Mouse (Mus musculus) cortical plate, adult 2 months (tissue): ENCODE results near the gene Ddx41. TPM values are rescaled to one million over a fixed set of nuclear protein-coding genes. Genes with fewer than 3 reads are reported as not detected.
A peak's percentile ranks its signal among the peaks of the same experiment; 100 is the strongest.
"Not testable (repeated sequence)": the region's sequence is repeated elsewhere in the genome, so short reads cannot be mapped to it uniquely, and the experiment has no call there.

Source experiments
- H3K27ac ChIP-seq: fragments of 200-500 bp; 2 replicates; pipeline ENCODE4 v1.5.1; 2012; ENCODE audit warnings: low read length, control low read depth, inconsistent platforms; ENCODE audit not compliant: insufficient read depth
- H3K4me1 ChIP-seq: fragments of 200-500 bp; 2 replicates; pipeline ENCODE4 v1.6.1; 2011; ENCODE audit warnings: low read length; ENCODE audit not compliant: control insufficient read depth, insufficient read depth
- H3K4me3 ChIP-seq: fragments of 200-500 bp; 2 replicates; pipeline ENCODE4 v1.5.1; 2011; ENCODE audit warnings: mild to moderate bottlenecking, low read length, control low read depth; ENCODE audit not compliant: insufficient read depth
- CTCF ChIP-seq: fragments of 200-500 bp; IDR thresholded peaks from 2 replicates; pipeline ENCODE4 v1.5.1; 2011; ENCODE audit warnings: mild to moderate bottlenecking, control low read depth, low read length; ENCODE audit not compliant: insufficient read depth; ENCODE audit errors: extremely low read depth
- POLR2A ChIP-seq: fragments of 200-500 bp; IDR thresholded peaks from 2 replicates; pipeline ENCODE4 v1.6.1; 2011; ENCODE audit warnings: mild to moderate bottlenecking, low read length, control low read depth; ENCODE audit not compliant: insufficient read depth; ENCODE audit errors: extremely low read depth
- polyA plus RNA-seq: library from polyadenylated mRNA; depleted of rRNA; stranded (reverse); fragments of >200 nt; gene quantifications from 2 replicates; pipeline ENCODE4 v1.2.3, GENCODE M21; 2012

Ddx41 gene
- polyA plus RNA-seq, 1 experiment, result 81.1 TPM

- H3K4me1 ChIP-seq, result peaks cover 5% of the 10 kb centered on the region
- H3K4me3 ChIP-seq, result peak overlapping the region; percentile 88
- TF ChIP-seq CTCF, result no peak
- no peak for TF ChIP-seq POLR2A
- no peak overlapping the region for H3K27ac ChIP-seq
Observed at GRCm38 (mm10) chr13:55569726-55570285, 33.3 kb upstream of the Ddx41 start.

DNA sequence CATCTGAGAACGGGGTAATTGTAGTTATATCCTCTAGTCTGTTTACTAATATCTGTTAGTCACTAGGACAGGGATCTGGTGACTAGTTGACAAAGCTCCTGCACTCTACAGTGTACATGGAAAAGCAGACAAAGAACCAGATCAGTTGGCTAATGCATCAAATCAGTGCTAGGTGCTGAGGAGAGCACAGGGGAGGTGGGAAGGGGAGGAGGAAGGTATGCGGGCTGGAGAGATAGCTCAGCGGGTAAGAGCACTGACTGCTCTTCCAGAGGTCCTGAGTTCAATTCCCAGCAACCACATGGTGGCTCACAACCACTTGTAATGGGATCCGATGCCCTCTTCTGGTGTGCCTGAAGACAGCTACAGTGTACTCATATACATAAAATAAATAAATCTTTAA, 32.1 kb upstream of the Ddx41 start:
- H3K4me1 ChIP-seq, H3K4me3 ChIP-seq, H3K27ac ChIP-seq: not testable (repeated sequence)

GRCm38 (mm10) chr13:55567949-55568348, 31.5 kb upstream of the Ddx41 start:
- TF ChIP-seq CTCF, result no peak
- TF ChIP-seq POLR2A, result no peak
- Histone ChIP-seq H3K4me3 (no peak overlapping the region; the same call in 1 of the 2 replicates), H3K4me1 (peaks cover 5% of the 10 kb centered on the region), H3K27ac (no peak overlapping the region)

- TF ChIP-seq POLR2A (no peak), CTCF (no peak)
- Histone ChIP-seq H3K4me1 (peaks cover 5% of the 10 kb centered on the region), H3K27ac (no peak overlapping the region), H3K4me3 (no peak overlapping the region)
Observed at GRCm38 (mm10) chr13:55567001-55567400, 30.5 kb upstream of the Ddx41 start.

- no peak overlapping the region for H3K4me3 ChIP-seq
- H3K4me1 ChIP-seq, result peaks cover 2% of the 10 kb centered on the region; the same call in 1 of the 2 replicates
- TF ChIP-seq CTCF (no peak), POLR2A (no peak)
- no peak overlapping the region for H3K27ac ChIP-seq
Observed at GRCm38 (mm10) chr13:55563266-55563879, 26.9 kb upstream of the Ddx41 start.

GRCm38 (mm10) chr13:55557499-55557898, 21.0 kb upstream of the Ddx41 start:
- H3K4me3 ChIP-seq, result no peak overlapping the region

DNA sequence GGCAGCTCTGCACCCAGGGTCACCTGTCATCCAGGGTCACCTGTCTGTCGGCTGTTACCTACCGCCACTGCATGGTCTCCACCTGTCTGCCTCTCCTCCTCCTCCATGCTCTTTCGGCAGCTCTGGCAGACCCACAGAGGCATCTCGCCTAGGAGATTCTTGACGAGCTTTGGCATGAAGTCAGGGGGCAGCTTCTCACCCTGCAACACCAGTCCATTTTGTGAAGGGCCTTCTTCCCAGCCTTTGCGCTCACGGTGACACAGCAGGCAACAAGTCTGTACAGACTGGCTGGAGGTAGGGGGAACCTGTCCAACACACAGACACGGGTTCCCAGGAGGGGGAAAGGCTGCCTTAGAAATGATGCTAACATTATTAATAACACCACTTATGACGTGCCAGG, 19.5 kb upstream of the Ddx41 start:
- no peak overlapping the region for H3K27ac ChIP-seq
- TF ChIP-seq POLR2A, result no peak
- TF ChIP-seq CTCF, result no peak
- H3K4me3 ChIP-seq, result no peak overlapping the region
- H3K4me1 ChIP-seq, result no peaks in the 10 kb centered on the region

More at GRCm38 (mm10) chr13:55557499-55557898, 21.0 kb upstream of the Ddx41 start:
- no peak overlapping the region for H3K27ac ChIP-seq
- no peaks in the 10 kb centered on the region for H3K4me1 ChIP-seq
- TF ChIP-seq POLR2A, result no peak
- no peak for TF ChIP-seq CTCF

DNA sequence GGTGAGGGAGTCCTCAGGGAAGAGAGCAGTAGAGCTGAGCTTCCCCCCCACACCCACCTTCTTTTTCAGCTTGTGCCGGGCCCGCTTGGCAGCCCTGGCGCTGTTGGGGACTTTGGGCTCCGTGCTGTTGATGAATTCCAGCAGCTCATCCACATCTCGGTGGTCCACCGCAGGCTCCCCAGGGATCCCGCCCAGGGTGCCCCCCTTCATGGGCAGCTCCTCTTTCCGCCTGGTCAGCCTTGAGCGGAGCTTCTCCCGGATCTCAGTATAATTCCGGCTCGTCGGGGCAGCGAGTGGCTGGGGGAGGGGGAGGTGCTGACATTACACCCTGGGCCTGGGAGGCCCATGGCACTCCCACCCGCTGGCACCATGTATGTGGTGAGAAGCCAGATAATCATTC, 12.6 kb upstream of the Ddx41 start:
- Histone ChIP-seq H3K4me1 (peaks cover 4% of the 10 kb centered on the region), H3K4me3 (no peak overlapping the region), H3K27ac (no peak overlapping the region)
- TF ChIP-seq POLR2A (no peak), CTCF (no peak)

- no peak for TF ChIP-seq CTCF
- no peak for TF ChIP-seq POLR2A
- Histone ChIP-seq H3K4me1 (peaks cover 4% of the 10 kb centered on the region), H3K4me3 (no peak overlapping the region), H3K27ac (no peak overlapping the region)
Observed at GRCm38 (mm10) chr13:55548426-55548825, 12.0 kb upstream of the Ddx41 start.

- H3K27ac ChIP-seq, result no peak overlapping the region
- TF ChIP-seq CTCF (no peak), POLR2A (no peak)
- H3K4me1 ChIP-seq, result peaks cover 4% of the 10 kb centered on the region
- no peak overlapping the region for H3K4me3 ChIP-seq
Observed at GRCm38 (mm10) chr13:55547916-55548315, 11.5 kb upstream of the Ddx41 start.

DNA sequence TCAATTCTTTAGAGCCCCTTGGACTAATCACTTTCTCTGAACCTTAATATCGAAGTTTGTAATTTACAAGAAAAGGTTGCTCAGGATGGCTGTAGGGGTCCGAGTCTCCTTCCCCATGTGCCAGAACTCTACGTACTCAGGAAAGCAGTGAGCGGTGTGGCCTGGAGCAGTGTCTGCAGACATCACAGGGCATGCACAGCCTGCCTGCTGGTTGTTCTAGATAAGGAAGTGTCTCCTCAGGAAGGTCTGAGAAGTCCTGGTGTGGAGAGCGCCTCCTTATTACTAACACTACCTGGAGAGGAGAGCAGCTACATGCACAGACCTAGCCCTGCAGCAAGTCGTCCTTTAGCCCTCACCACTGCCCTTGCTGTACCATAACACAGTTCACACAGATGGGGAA, 8.3 kb upstream of the Ddx41 start:
- Histone ChIP-seq H3K4me1 (peaks cover 4% of the 10 kb centered on the region), H3K4me3 (no peak overlapping the region), H3K27ac (no peak overlapping the region)
- TF ChIP-seq CTCF (no peak), POLR2A (no peak)

DNA sequence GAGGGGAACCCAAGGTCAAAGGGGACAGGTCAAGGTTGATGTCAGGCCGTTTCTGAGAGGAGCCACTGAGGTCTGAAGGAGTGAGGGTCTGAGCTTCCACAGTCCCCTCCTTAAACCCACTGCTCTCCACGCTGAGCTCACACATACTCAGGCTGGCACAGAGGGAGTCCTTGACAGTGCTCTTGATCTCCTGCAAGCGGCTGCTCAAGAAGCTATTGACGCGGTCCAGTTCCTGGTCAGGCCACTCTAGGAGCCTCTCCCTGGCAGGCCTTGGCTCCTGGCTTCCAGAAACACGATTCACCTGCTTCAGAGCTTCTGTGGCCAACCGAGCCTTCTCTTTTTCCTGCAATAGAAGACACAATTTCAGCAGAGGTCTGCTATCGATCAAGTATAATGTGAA, 7.0 kb upstream of the Ddx41 start:
- peaks cover 4% of the 10 kb centered on the region for H3K4me1 ChIP-seq

More for the DNA sequence above, 7.0 kb upstream of the Ddx41 start:
- TF ChIP-seq POLR2A (no peak), CTCF (no peak)
- no peak overlapping the region for H3K4me3 ChIP-seq
- no peak overlapping the region for H3K27ac ChIP-seq
